Mouse (Mus musculus): ENCODE results near the gene Pold2.
A peak's percentile ranks its signal among the peaks of the same experiment; 100 is the strongest.

Gene Pold2

GRCm38 (mm10) chr11:5877921-5878526 is at the start of gene Pold2:
Gene Pold2 (minus strand): TSS chr11:5878292.
- peak; percentile 98 for DNase-seq (ENCODE audit: low read depth, low spot score)

- DNase-seq (ENCODE audit: low read depth, low spot score): no peak
Measured at GRCm38 (mm10) chr11:5926696-5927220, 48.7 kb upstream of the Pold2 start.

- no peak for DNase-seq (ENCODE audit: low read depth, low spot score)
Measured at GRCm38 (mm10) chr11:5924699-5925098, 46.6 kb upstream of the Pold2 start.

GRCm38 (mm10) chr11:5920323-5920960 is 42.4 kb upstream of the Pold2 start:
- DNase-seq (ENCODE audit: low read depth, low spot score): no peak

GRCm38 (mm10) chr11:5919606-5920005 is 41.5 kb upstream of the Pold2 start:
- DNase-seq (ENCODE audit: low read depth, low spot score): no peak

GRCm38 (mm10) chr11:5918111-5918510 is 40.0 kb upstream of the Pold2 start:
- no peak for DNase-seq (ENCODE audit: low read depth, low spot score)

GRCm38 (mm10) chr11:5916178-5916548 is 38.1 kb upstream of the Pold2 start:
- no peak for DNase-seq (ENCODE audit: low read depth, low spot score)

- no peak for DNase-seq (ENCODE audit: low read depth, low spot score)
Measured at GRCm38 (mm10) chr11:5915429-5916177, 37.5 kb upstream of the Pold2 start.

GRCm38 (mm10) chr11:5914940-5915339 is 36.8 kb upstream of the Pold2 start:
- DNase-seq (ENCODE audit: low read depth, low spot score): no peak

GRCm38 (mm10) chr11:5913936-5914335 is 35.8 kb upstream of the Pold2 start:
- no peak for DNase-seq (ENCODE audit: low read depth, low spot score)

GRCm38 (mm10) chr11:5913256-5913655 is 35.2 kb upstream of the Pold2 start:
- no peak for DNase-seq (ENCODE audit: low read depth, low spot score)

GRCm38 (mm10) chr11:5912635-5913034 is 34.5 kb upstream of the Pold2 start:
- no peak for DNase-seq (ENCODE audit: low read depth, low spot score)

- no peak for DNase-seq (ENCODE audit: low read depth, low spot score)
Measured at GRCm38 (mm10) chr11:5908642-5909041, 30.6 kb upstream of the Pold2 start.

- DNase-seq (ENCODE audit: low read depth, low spot score): no peak
Measured at GRCm38 (mm10) chr11:5907096-5907495, 29.0 kb upstream of the Pold2 start.

GRCm38 (mm10) chr11:5905778-5906518 is 27.9 kb upstream of the Pold2 start:
- DNase-seq (ENCODE audit: low read depth, low spot score): no peak

- DNase-seq (ENCODE audit: low read depth, low spot score): no peak
Measured at GRCm38 (mm10) chr11:5904871-5905270, 26.8 kb upstream of the Pold2 start.

- DNase-seq (ENCODE audit: low read depth, low spot score): no peak
Measured at GRCm38 (mm10) chr11:5904357-5904756, 26.3 kb upstream of the Pold2 start.

- DNase-seq (ENCODE audit: low read depth, low spot score): no peak
Measured at GRCm38 (mm10) chr11:5903844-5904243, 25.8 kb upstream of the Pold2 start.

GRCm38 (mm10) chr11:5902390-5902789 is 24.3 kb upstream of the Pold2 start:
- no peak for DNase-seq (ENCODE audit: low read depth, low spot score)

GRCm38 (mm10) chr11:5901950-5902349 is 23.9 kb upstream of the Pold2 start:
- peak; percentile 88 for DNase-seq (ENCODE audit: low read depth, low spot score)

GRCm38 (mm10) chr11:5901320-5901719 is 23.2 kb upstream of the Pold2 start:
- no peak for DNase-seq (ENCODE audit: low read depth, low spot score)

GRCm38 (mm10) chr11:5899286-5899685 is 21.2 kb upstream of the Pold2 start:
- no peak for DNase-seq (ENCODE audit: low read depth, low spot score)
